ENCODE assay signal across 27 mouse cellular contexts in genomic region chr5:43971156-43971555, GRCm38 (mm10). TPM values are rescaled to one million over a fixed set of nuclear protein-coding genes. Genes with fewer than 3 reads are reported as not detected.
DNase-seq lines count a peak whose midpoint lies in the region; ATAC-seq and TF ChIP-seq lines count a peak whose summit lies in the region.
"Had no signal": no experiment of that assay in that cellular context is flagged by ENCODE, and none has a peak within 500 bp of the region (broad histone marks: within the 10 kb centered on the region; RNA-seq: fewer than 3 reads in every experiment).

No protein-coding gene starts in this region.

- H3K9me3 ChIP-seq in intestine, embryonic 16.5 days (ENCODE audit: control insufficient read depth, low read length), result no peaks in the 10 kb centered on the region
- no peaks in the 10 kb centered on the region for H3K9me3 ChIP-seq in midbrain, embryonic 14.5 days (ENCODE audit: control insufficient read depth, low read length)
- no peaks in the 10 kb centered on the region for H3K9me3 ChIP-seq in forebrain, postnatal 0 days (ENCODE audit: low read length)
- H3K9me3 ChIP-seq: embryonic facial prominence, embryonic 10.5 days; forebrain, embryonic 10.5 days; forebrain, embryonic 15.5 days; heart, embryonic 13.5 days; hindbrain, embryonic 12.5 days had no signal

- no peaks in the 10 kb centered on the region for H3K27me3 ChIP-seq in liver, adult 2 months (ENCODE audit: control insufficient read depth, insufficient read depth, low read length)
- H3K27me3 ChIP-seq in intestine, embryonic 16.5 days (replicated peaks; ENCODE audit: control insufficient read depth, insufficient read depth, low read length), result no peaks in the 10 kb centered on the region
- H3K27me3 ChIP-seq in thymus, adult 2 months (ENCODE audit: control insufficient read depth, insufficient read depth, low read length), result no peaks in the 10 kb centered on the region
- no peaks in the 10 kb centered on the region for H3K27me3 ChIP-seq in midbrain, embryonic 14.5 days (ENCODE audit: control insufficient read depth, insufficient read depth, low read length)
- no peaks in the 10 kb centered on the region for H3K27me3 ChIP-seq in forebrain, postnatal 0 days (ENCODE audit: insufficient read depth, low read length)
- H3K27me3 ChIP-seq: CH12.LX; forebrain, embryonic 15.5 days; heart, embryonic 13.5 days; hindbrain, embryonic 12.5 days; Patski had no signal

- no peak overlapping the region for H3K27ac ChIP-seq in liver, adult 2 months (replicated peaks; ENCODE audit: insufficient read depth, low read depth, low read length)
- 0 out of 2 replicates have a peak overlapping the region, but pooled peaks have one; percentile 18 for H3K27ac ChIP-seq in intestine, embryonic 16.5 days (ENCODE audit: low read length)
- no peak overlapping the region for H3K27ac ChIP-seq in thymus, adult 2 months (ENCODE audit: control insufficient read depth, insufficient read depth, low read length)
- H3K27ac ChIP-seq in midbrain, embryonic 14.5 days (replicated peaks; ENCODE audit: low read depth, low read length), result no peak overlapping the region
- H3K27ac ChIP-seq in forebrain, postnatal 0 days (ENCODE audit: low read depth, low read length), result no peak overlapping the region
- H3K27ac ChIP-seq: embryonic facial prominence, embryonic 10.5 days; forebrain, embryonic 10.5 days; forebrain, embryonic 15.5 days; heart, adult 2 months; heart, embryonic 13.5 days; hindbrain, embryonic 12.5 days had no signal

- peak; percentile 81 for DNase-seq in liver, adult 2 months (ENCODE audit: extremely low read depth, low read depth, low spot score)
- DNase-seq in liver, result no peak
- peak; percentile 40 for DNase-seq in thymus, adult 2 months
- peak; percentile 45 for DNase-seq in thymus, postnatal 25 days
- no peak for DNase-seq in midbrain, embryonic 14.5 days
- DNase-seq in forebrain, postnatal 0 days, result no peak
- DNase-seq: adrenal gland, postnatal 14 days; cerebellum, adult 11-12 months; cerebellum, adult 9-11 months; cerebellum, postnatal 36 days; gastrocnemius, postnatal 10 days; heart, adult 2 months; heart, postnatal 10 days; heart, postnatal 4 days had no signal

- no peak for TF ChIP-seq CTCF in liver, adult 2 months (IDR thresholded peaks at IDR 0.05; ENCODE audit: low read depth, low read length)
- no peak for TF ChIP-seq CTCF in thymus, adult 2 months (IDR thresholded peaks at IDR 0.05; ENCODE audit: borderline replicate concordance, control insufficient read depth, extremely low read depth, insufficient read depth, low read length, poor library complexity)
- no peak for TF ChIP-seq CTCF in forebrain, postnatal 0 days (IDR thresholded peaks at IDR 0.05; ENCODE audit: low read depth)

- no peaks in the 10 kb centered on the region for H3K79me2 ChIP-seq in liver, adult 2 months (ENCODE audit: control insufficient read depth, insufficient read depth, low read length)

- 11% methylated on average over 2 of the region's 2 CpGs for WGBS in liver, adult 2 months
- 40% methylated on average over 2 of the region's 2 CpGs for WGBS in intestine, embryonic 16.5 days
- WGBS in thymus, adult 2 months, result 8% methylated on average over 2 of the region's 2 CpGs
- WGBS in midbrain, embryonic 14.5 days, result 89% methylated on average over 2 of the region's 2 CpGs
- 92% methylated on average over 2 of the region's 2 CpGs for WGBS in forebrain, postnatal 0 days

- peak; percentile 83 for ATAC-seq in intestine, embryonic 16.5 days
- ATAC-seq in midbrain, embryonic 14.5 days (ENCODE audit: low FRiP score, low TSS enrichment), result no peak
- ATAC-seq in forebrain, postnatal 0 days, result no peak
- ATAC-seq: activated CD4-positive, CD25-positive, alpha-beta regulatory T cell, adult 4 months; forebrain, embryonic 15.5 days; hindbrain, embryonic 16.5 days; Patski had no signal

- H3K4me3 ChIP-seq in liver, adult 2 months (ENCODE audit: insufficient read depth, low read depth, low read length), result no peak overlapping the region
- H3K4me3 ChIP-seq in intestine, embryonic 16.5 days (ENCODE audit: low read length), result no peak overlapping the region
- H3K4me3 ChIP-seq in thymus, adult 2 months (ENCODE audit: control insufficient read depth, insufficient read depth, low read length), result no peak overlapping the region
- H3K4me3 ChIP-seq in midbrain, embryonic 14.5 days (replicated peaks; ENCODE audit: low read depth, low read length), result no peak overlapping the region
- no peak overlapping the region for H3K4me3 ChIP-seq in forebrain, postnatal 0 days (ENCODE audit: low read depth, low read length)
- H3K4me3 ChIP-seq: embryonic facial prominence, embryonic 10.5 days; forebrain, embryonic 10.5 days; forebrain, embryonic 15.5 days; heart, adult 2 months; heart, embryonic 13.5 days; hindbrain, embryonic 12.5 days had no signal

- H3K36me3 ChIP-seq in liver, adult 2 months (ENCODE audit: control insufficient read depth, insufficient read depth, low read length), result no peaks in the 10 kb centered on the region
- no peaks in the 10 kb centered on the region for H3K36me3 ChIP-seq in intestine, embryonic 16.5 days (ENCODE audit: control insufficient read depth, insufficient read depth, low read length)
- H3K36me3 ChIP-seq in thymus, adult 2 months (ENCODE audit: control insufficient read depth, insufficient read depth, low read length), result no peaks in the 10 kb centered on the region
- H3K36me3 ChIP-seq in midbrain, embryonic 14.5 days (ENCODE audit: control insufficient read depth, insufficient read depth, low read length), result no peaks in the 10 kb centered on the region
- H3K36me3 ChIP-seq in forebrain, postnatal 0 days (ENCODE audit: insufficient read depth), result no peaks in the 10 kb centered on the region
- H3K36me3 ChIP-seq: embryonic facial prominence, embryonic 10.5 days; forebrain, embryonic 10.5 days; forebrain, embryonic 15.5 days; heart, embryonic 13.5 days; hindbrain, embryonic 12.5 days had no signal

- no peak for TF ChIP-seq POLR2A in liver, adult 2 months (IDR thresholded peaks at IDR 0.05; ENCODE audit: extremely low read depth, insufficient read depth, low read length)
- TF ChIP-seq POLR2A in thymus, adult 2 months (IDR thresholded peaks at IDR 0.05; ENCODE audit: control insufficient read depth, extremely low read depth, insufficient read depth, low read length, poor library complexity), result no peak

- H3K4me1 ChIP-seq in liver, adult 2 months (ENCODE audit: control insufficient read depth, insufficient read depth, low read length), result peaks cover 9% of the 10 kb centered on the region
- peaks cover 4% of the 10 kb centered on the region for H3K4me1 ChIP-seq in intestine, embryonic 16.5 days (ENCODE audit: control insufficient read depth, insufficient read depth, low read length)
- H3K4me1 ChIP-seq in thymus, adult 2 months (replicated peaks; ENCODE audit: control insufficient read depth, insufficient read depth, low read length), result peaks cover 10% of the 10 kb centered on the region
- H3K4me1 ChIP-seq in midbrain, embryonic 14.5 days (ENCODE audit: control insufficient read depth, insufficient read depth, low read length), result no peaks in the 10 kb centered on the region
- H3K4me1 ChIP-seq in forebrain, postnatal 0 days (ENCODE audit: insufficient read depth), result no peaks in the 10 kb centered on the region
- H3K4me1 ChIP-seq: embryonic facial prominence, embryonic 10.5 days; forebrain, embryonic 10.5 days; forebrain, embryonic 15.5 days; hindbrain, embryonic 12.5 days had no signal

- no peak overlapping the region for H3K9ac ChIP-seq in liver, adult 2 months (ENCODE audit: low read depth, low read length)
- no peak overlapping the region for H3K9ac ChIP-seq in intestine, embryonic 16.5 days (ENCODE audit: low read depth, low read length)
- H3K9ac ChIP-seq in midbrain, embryonic 14.5 days (replicated peaks; ENCODE audit: low read length), result no peak overlapping the region
- H3K9ac ChIP-seq in forebrain, postnatal 0 days, result no peak overlapping the region
- H3K9ac ChIP-seq: forebrain, embryonic 15.5 days; heart, embryonic 13.5 days; hindbrain, embryonic 12.5 days had no signal

- peak overlapping the region; percentile 3; the same call in 1 of the 2 replicates for H3K4me2 ChIP-seq in intestine, embryonic 16.5 days (ENCODE audit: low read depth, low read length)
- H3K4me2 ChIP-seq in midbrain, embryonic 14.5 days (ENCODE audit: low read length), result no peak overlapping the region
- no peak overlapping the region for H3K4me2 ChIP-seq in forebrain, postnatal 0 days (ENCODE audit: low read depth)
- H3K4me2 ChIP-seq: forebrain, embryonic 15.5 days; heart, embryonic 13.5 days; hindbrain, embryonic 12.5 days had no signal

RNA-seq across cellular contexts. Expression of gene Fgfbp1, which starts 10.4 kb away (rescaled TPM):
- total RNA-seq in liver, adult 2 months (2014; rRNA removed), result not detected in 2 replicates
- not detected in 2 replicates for polyA plus RNA-seq in liver, adult 2 months (2012; rRNA removed)
- 135 and 144 TPM in 2 replicates for polyA plus RNA-seq in intestine, embryonic 16.5 days (2015; fragmentation: Nextera tagmentation; extraction: Ambion mirVana)
- 0.69 and 0.78 TPM in 2 replicates for polyA plus RNA-seq in thymus, adult 2 months (2012; rRNA removed)
- 0.31 and 3.3 TPM in 2 replicates for polyA plus RNA-seq in midbrain, embryonic 14.5 days (2014; fragmentation: Nextera tagmentation; extraction: Ambion mirVana)
- total RNA-seq in forebrain, postnatal 0 days (2014; rRNA removed), result 9.2 and 12.6 TPM in 2 replicates
- 10.6 and 11.1 TPM in 2 replicates for polyA plus RNA-seq in forebrain, postnatal 0 days (2015; fragmentation: Nextera tagmentation; extraction: Ambion mirVana)
- total RNA-seq: adrenal gland, adult 18-20 months; adrenal gland, postnatal 14 days; CH12.LX; gastrocnemius, postnatal 10 days; gastrocnemius, postnatal 4 days; heart, adult 2 months had no signal
- polyA plus RNA-seq: activated CD4-positive, CD25-positive, alpha-beta regulatory T cell, adult 4 months had no signal

RNA-seq across cellular contexts. Expression of gene Gm7879, which starts 58.2 kb away (rescaled TPM):
- 0.28 TPM in 1 of 2 replicates, not detected in the other for total RNA-seq in liver, adult 2 months (2014; rRNA removed)
- polyA plus RNA-seq in liver, adult 2 months (2012; rRNA removed), result not detected in 2 replicates
- not detected in 2 replicates for polyA plus RNA-seq in intestine, embryonic 16.5 days (2015; fragmentation: Nextera tagmentation; extraction: Ambion mirVana)
- 1.9 and 2.5 TPM in 2 replicates for polyA plus RNA-seq in thymus, adult 2 months (2012; rRNA removed)
- not detected in 2 replicates for polyA plus RNA-seq in midbrain, embryonic 14.5 days (2014; fragmentation: Nextera tagmentation; extraction: Ambion mirVana)
- 0.38 TPM in 1 of 2 replicates, not detected in the other for total RNA-seq in forebrain, postnatal 0 days (2014; rRNA removed)
- polyA plus RNA-seq in forebrain, postnatal 0 days (2015; fragmentation: Nextera tagmentation; extraction: Ambion mirVana), result not detected in 2 replicates
- polyA plus RNA-seq: embryonic facial prominence, embryonic 14.5 days; hindbrain, embryonic 12.5 days; hindbrain, embryonic 16.5 days had no signal

Comparison
In these comparisons a context has a peak if more than half of its experiments do, and no peak if none do; other contexts are left out.
1. DNase-seq: peak in liver, adult 2 months (single experiment), thymus, adult 2 months (single experiment) and thymus, postnatal 25 days (single experiment); none in liver (single experiment), midbrain, embryonic 14.5 days (single experiment) and forebrain, postnatal 0 days (single experiment).
2. RNA of gene Fgfbp1, which starts 10.4 kb away (polyA plus RNA-seq): 135 to 144 TPM in intestine, embryonic 16.5 days; 10.6 to 11.1 TPM in forebrain, postnatal 0 days, 0.31 to 3.3 TPM in midbrain, embryonic 14.5 days, 0.69 to 0.78 TPM in thymus, adult 2 months and not detected in liver, adult 2 months; every median in the first group is over 10 times any median in the second.